Mouse (Mus musculus): ENCODE data around the gene Shkbp1. TPM values are rescaled to one million over a fixed set of nuclear protein-coding genes. Genes with fewer than 3 reads are reported as not detected.

The Shkbp1 gene
- 34.1 and 40.2 TPM in 2 replicates for polyA plus RNA-seq (2015; fragmentation: Nextera tagmentation; extraction: Ambion mirVana)

GRCm38 (mm10) chr7:27355745-27356240 is at the start of gene Shkbp1:
Gene Shkbp1, minus strand, starts transcription at chr7:27356019.
- peak; percentile 94 for ATAC-seq (replicated peaks; ENCODE audit: low FRiP score, low read depth)
- Histone ChIP-seq H3K27ac (peak within 1 kb of the TSS; percentile 80), H3K36me3 (ENCODE audit: insufficient read depth, low read length) (0 out of 2 replicates have a peak, but pooled peaks cover 7% of the 10 kb centered on the region), H3K9me3 (replicated peaks; ENCODE audit: low read length) (no peaks in the 10 kb centered on the region), H3K4me1 (replicated peaks; ENCODE audit: insufficient read depth, low read length) (peaks cover 14% of the 10 kb centered on the region; the same call in 1 of the 2 replicates), H3K9ac (ENCODE audit: low read depth, low read length) (peak within 1 kb of the TSS; percentile 54), H3K4me3 (replicated peaks; ENCODE audit: low read depth, low read length) (peak within 1 kb of the TSS; percentile 57), H3K27me3 (ENCODE audit: insufficient read depth, low read length) (no peaks in the 10 kb centered on the region), H3K4me2 (ENCODE audit: low read length) (peak within 1 kb of the TSS; percentile 82)
- WGBS = under 1% methylated on average over 34 of the region's 34 CpGs
- TF ChIP-seq CTCF (IDR thresholded peaks at IDR 0.05; ENCODE audit: low read depth) = no peak
- DNase-seq (ENCODE audit: low spot score) = peak; percentile 97

- Histone ChIP-seq H3K36me3 (ENCODE audit: insufficient read depth, low read length) (no peaks in the 10 kb centered on the region), H3K4me1 (replicated peaks; ENCODE audit: insufficient read depth, low read length) (no peaks in the 10 kb centered on the region; the same call in 1 of the 2 replicates), H3K9ac (ENCODE audit: low read depth, low read length) (no peak overlapping the region), H3K27me3 (ENCODE audit: insufficient read depth, low read length) (peaks cover 67% of the 10 kb centered on the region), H3K4me2 (ENCODE audit: low read length) (0 out of 2 replicates have a peak overlapping the region, but pooled peaks have one; percentile 13), H3K9me3 (replicated peaks; ENCODE audit: low read length) (no peaks in the 10 kb centered on the region), H3K4me3 (replicated peaks; ENCODE audit: low read depth, low read length) (no peak overlapping the region), H3K27ac (no peak overlapping the region)
- DNase-seq (ENCODE audit: low spot score) = no peak
- ATAC-seq (replicated peaks; ENCODE audit: low FRiP score, low read depth) = no peak
- WGBS = 6% methylated on average over 77 of the region's 81 CpGs
- TF ChIP-seq CTCF (IDR thresholded peaks at IDR 0.05; ENCODE audit: low read depth) = no peak
Measured at GRCm38 (mm10) chr7:27404203-27404942, 48.6 kb upstream of the Shkbp1 start.

- H3K4me3 ChIP-seq (replicated peaks; ENCODE audit: low read depth, low read length) = no peak overlapping the region
- H3K27me3 ChIP-seq (ENCODE audit: insufficient read depth, low read length) = peaks cover 50% of the 10 kb centered on the region
- H3K4me2 ChIP-seq (ENCODE audit: low read length) = no peak overlapping the region
- ATAC-seq (replicated peaks; ENCODE audit: low FRiP score, low read depth) (peak; percentile 54; the same call in 1 of the 2 replicates), DNase-seq (ENCODE audit: low spot score) (peak; percentile 69)
- H3K4me1 ChIP-seq (replicated peaks; ENCODE audit: insufficient read depth, low read length) = no peaks in the 10 kb centered on the region
- no peaks in the 10 kb centered on the region for H3K9me3 ChIP-seq (replicated peaks; ENCODE audit: low read length)
- 8% methylated on average over 16 of the region's 16 CpGs for WGBS
- H3K36me3 ChIP-seq (ENCODE audit: insufficient read depth, low read length) = no peaks in the 10 kb centered on the region
- TF ChIP-seq CTCF (IDR thresholded peaks at IDR 0.05; ENCODE audit: low read depth) = peak; percentile 75
- H3K9ac ChIP-seq (ENCODE audit: low read depth, low read length) = no peak overlapping the region
- H3K27ac ChIP-seq = no peak overlapping the region
Measured at GRCm38 (mm10) chr7:27402675-27403074, 46.9 kb upstream of the Shkbp1 start.

- Histone ChIP-seq H3K4me2 (ENCODE audit: low read length) (no peak overlapping the region), H3K9ac (ENCODE audit: low read depth, low read length) (no peak overlapping the region), H3K36me3 (ENCODE audit: insufficient read depth, low read length) (no peaks in the 10 kb centered on the region), H3K27ac (no peak overlapping the region), H3K4me3 (replicated peaks; ENCODE audit: low read depth, low read length) (no peak overlapping the region), H3K9me3 (replicated peaks; ENCODE audit: low read length) (no peaks in the 10 kb centered on the region), H3K27me3 (ENCODE audit: insufficient read depth, low read length) (peaks cover 51% of the 10 kb centered on the region), H3K4me1 (replicated peaks; ENCODE audit: insufficient read depth, low read length) (no peaks in the 10 kb centered on the region; the same call in 1 of the 2 replicates)
- no peak for TF ChIP-seq CTCF (IDR thresholded peaks at IDR 0.05; ENCODE audit: low read depth)
- 70% methylated on average over 7 of the region's 7 CpGs for WGBS
- DNase-seq (ENCODE audit: low spot score) (no peak), ATAC-seq (replicated peaks; ENCODE audit: low FRiP score, low read depth) (no peak)
Measured at GRCm38 (mm10) chr7:27400545-27400944, 44.7 kb upstream of the Shkbp1 start.

- peak; percentile 78 for TF ChIP-seq CTCF (IDR thresholded peaks at IDR 0.05; ENCODE audit: low read depth)
- ATAC-seq (replicated peaks; ENCODE audit: low FRiP score, low read depth) (peak; percentile 76), DNase-seq (ENCODE audit: low spot score) (peak; percentile 81)
- Histone ChIP-seq H3K27ac (no peak overlapping the region), H3K9me3 (replicated peaks; ENCODE audit: low read length) (no peaks in the 10 kb centered on the region), H3K27me3 (ENCODE audit: insufficient read depth, low read length) (peaks cover 42% of the 10 kb centered on the region), H3K9ac (ENCODE audit: low read depth, low read length) (no peak overlapping the region), H3K4me1 (replicated peaks; ENCODE audit: insufficient read depth, low read length) (no peaks in the 10 kb centered on the region; the same call in 1 of the 2 replicates), H3K36me3 (ENCODE audit: insufficient read depth, low read length) (no peaks in the 10 kb centered on the region), H3K4me2 (ENCODE audit: low read length) (no peak overlapping the region), H3K4me3 (replicated peaks; ENCODE audit: low read depth, low read length) (0 out of 2 replicates have a peak overlapping the region, but pooled peaks have one; percentile 45)
- 17% methylated on average over 26 of the region's 26 CpGs for WGBS
Measured at GRCm38 (mm10) chr7:27397048-27397949, 41.5 kb upstream of the Shkbp1 start.
